Mouse (Mus musculus) c-Kit-positive CD71-positive TER-119-negative erythroid progenitor cells, embryonic 14.5 days (primary cell): ENCODE results near the gene Klhdc1.
A peak's percentile ranks its signal among the peaks of the same experiment; 100 is the strongest.

Source experiments
- DNase-seq: peaks from one replicate; pipeline ENCODE4 v3.0.0-alpha.2; 2013; ENCODE audit warnings: low read depth

Klhdc1 gene

GRCm38 (mm10) chr12:69296511-69297410, 55.8 kb downstream of the Klhdc1 start, which contains the start of gene Klhdc2:
Gene Klhdc2 (plus strand): TSS chr12:69296681.
- peak; percentile 51 for DNase-seq

- DNase-seq: no peak
These were observed 56.6 kb downstream of the Klhdc1 start for GRCm38 (mm10) chr12:69297411-69298150.

- no peak for DNase-seq
These were observed 57.3 kb downstream of the Klhdc1 start for GRCm38 (mm10) chr12:69298281-69298680.

GRCm38 (mm10) chr12:69299231-69299630, 58.3 kb downstream of the Klhdc1 start:
- no peak for DNase-seq

- no peak for DNase-seq
These were observed 58.9 kb downstream of the Klhdc1 start for GRCm38 (mm10) chr12:69299831-69300230.

- no peak for DNase-seq
These were observed 59.4 kb downstream of the Klhdc1 start for GRCm38 (mm10) chr12:69300391-69300790.

- no peak for DNase-seq
These were observed 61.2 kb downstream of the Klhdc1 start for GRCm38 (mm10) chr12:69302171-69302570.

- DNase-seq: no peak
These were observed 63.1 kb downstream of the Klhdc1 start for GRCm38 (mm10) chr12:69304051-69304450.

GRCm38 (mm10) chr12:69306333-69306732, 65.4 kb downstream of the Klhdc1 start:
- DNase-seq: no peak

- no peak for DNase-seq
These were observed 68.7 kb downstream of the Klhdc1 start for GRCm38 (mm10) chr12:69309659-69310058.

- DNase-seq: no peak
These were observed 77.5 kb downstream of the Klhdc1 start for GRCm38 (mm10) chr12:69318431-69318830.

GRCm38 (mm10) chr12:69331187-69331586, 90.2 kb downstream of the Klhdc1 start:
- DNase-seq: no peak

GRCm38 (mm10) chr12:69332147-69332546, 91.2 kb downstream of the Klhdc1 start:
- DNase-seq: no peak

- DNase-seq: peak; percentile 39
These were observed 92.6 kb downstream of the Klhdc1 start for GRCm38 (mm10) chr12:69333547-69333946.
